Mouse (Mus musculus) limb, embryonic 10.5 days (tissue): ENCODE measurements around the gene Ccdc80. TPM values are rescaled to one million over a fixed set of nuclear protein-coding genes. Genes with fewer than 3 reads are reported as not detected.

Experiments
- polyA plus RNA-seq: library from polyadenylated mRNA; unstranded; fragments of >200 nt; fragmentation: Nextera tagmentation; extraction: Ambion mirVana; gene quantifications from 2 replicates; pipeline ENCODE4 v1.2.1, GENCODE M21; 2016

Gene Ccdc80
- polyA plus RNA-seq, 1 experiment from 2014 or later, result 35.8 TPM

Other genes starting within 250 kb of the Ccdc80 start
- gene Cd200r2, start 226.3 kb upstream of the Ccdc80 start, polyA plus RNA-seq, result not detected in 2 replicates
- gene Cd200r3, start 149.7 kb upstream of the Ccdc80 start, polyA plus RNA-seq, result not detected in 2 replicates
- gene Slc35a5, start 65.3 kb downstream of the Ccdc80 start, polyA plus RNA-seq, result 10.0 and 14.1 TPM in 2 replicates
- gene Atg3, start 65.4 kb downstream of the Ccdc80 start, polyA plus RNA-seq, result 28.3 and 31.2 TPM in 2 replicates
- 0.10 TPM in 1 of 2 replicates, not detected in the other for gene Btla, start 130.9 kb downstream of the Ccdc80 start, polyA plus RNA-seq